Mouse (Mus musculus): ENCODE data around the gene Phrf1.

Phrf1 gene

DNA sequence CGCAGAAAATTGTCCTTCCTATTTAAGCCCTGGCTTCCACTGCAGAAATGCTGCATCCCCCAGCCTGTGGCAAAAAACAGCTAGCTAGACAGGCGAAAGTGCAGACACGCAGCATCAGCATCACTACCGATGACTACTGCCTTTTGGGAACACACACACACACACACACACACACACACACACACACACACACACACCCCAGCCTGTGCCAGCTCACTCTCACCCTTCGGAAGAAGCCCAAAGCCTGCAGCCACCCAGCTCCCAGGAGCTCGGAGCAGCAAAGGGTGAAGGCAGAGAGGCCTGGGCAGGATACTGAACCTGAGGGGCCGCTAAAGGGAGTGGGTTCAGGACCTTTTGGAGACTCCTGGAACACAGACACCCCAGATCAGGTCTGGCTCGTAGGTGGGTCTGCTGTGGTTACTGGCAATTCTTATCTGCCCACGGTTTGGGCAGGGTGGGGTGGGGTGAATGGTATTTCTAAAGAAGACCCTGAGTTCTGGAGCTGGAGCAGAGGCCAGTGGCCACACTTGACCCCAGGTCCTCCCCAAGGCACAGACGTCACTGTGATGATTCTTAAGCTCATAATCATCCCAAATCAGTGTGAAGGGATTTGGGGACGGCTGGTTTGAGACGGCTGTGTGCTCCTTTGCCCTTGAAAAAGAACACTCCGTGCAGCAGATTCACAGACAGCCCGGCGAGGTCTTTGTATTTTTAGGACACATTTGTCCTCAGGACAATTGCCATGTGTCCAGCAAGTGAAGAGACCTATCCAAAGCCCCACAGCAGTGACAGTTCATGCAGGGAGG is 64.2 kb downstream of the Phrf1 start:
- DNase-seq (ENCODE audit: low spot score in 2 of 2), result no peak

- DNase-seq (ENCODE audit: low spot score in 2 of 2), result no peak
Observed at GRCm38 (mm10) chr7:141293852-141294471, 65.4 kb downstream of the Phrf1 start.

- DNase-seq (ENCODE audit: low spot score in 2 of 2), result no peak
Observed at GRCm38 (mm10) chr7:141294479-141294878, 65.9 kb downstream of the Phrf1 start.

GRCm38 (mm10) chr7:141297926-141298650 is 69.5 kb downstream of the Phrf1 start:
- no peak for DNase-seq (ENCODE audit: low spot score in 2 of 2)

DNA sequence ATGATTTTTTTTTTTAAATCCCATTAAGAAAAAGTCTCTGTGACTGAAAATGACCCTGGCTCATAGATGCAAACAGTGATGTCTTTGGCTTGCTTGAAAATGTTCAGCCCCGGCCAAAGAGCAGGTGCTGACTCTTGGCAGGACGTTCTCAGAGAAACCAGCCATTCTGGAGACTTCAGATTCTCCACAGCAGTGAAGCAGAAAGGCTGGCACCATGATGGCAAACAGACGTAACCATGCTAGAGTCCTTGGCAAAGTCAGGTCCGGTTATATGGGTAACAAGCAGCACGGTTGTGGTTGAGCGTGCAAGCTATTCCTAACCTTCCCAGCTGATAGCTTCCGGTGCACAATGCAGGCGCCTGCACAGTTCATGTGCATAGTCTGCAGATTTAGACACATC is 70.6 kb downstream of the Phrf1 start:
- no peak for DNase-seq (ENCODE audit: low spot score in 2 of 2)

GRCm38 (mm10) chr7:141301386-141301785 is 72.8 kb downstream of the Phrf1 start:
- no peak for DNase-seq (ENCODE audit: low spot score in 2 of 2)

- no peak for DNase-seq (ENCODE audit: low spot score in 2 of 2)
Observed at GRCm38 (mm10) chr7:141302702-141303268, 74.2 kb downstream of the Phrf1 start.

GRCm38 (mm10) chr7:141304537-141304936 is 76.0 kb downstream of the Phrf1 start:
- DNase-seq (ENCODE audit: low spot score in 2 of 2), result no peak

Data from spleen, postnatal 10 days (tissue).